7 mouse cellular contexts compared by ENCODE assay signal in genomic region chr13:89739696-89740242, GRCm38 (mm10). TPM values are rescaled to one million over a fixed set of nuclear protein-coding genes. Genes with fewer than 3 reads are reported as not detected.
DNase-seq lines count a peak whose midpoint lies in the region; ATAC-seq and TF ChIP-seq lines count a peak whose summit lies in the region.

No protein-coding gene starts in this region.

- H3K4me3 ChIP-seq in lung, embryonic 14.5 days (ENCODE audit: low read depth, low read length) = peak overlapping the region; percentile 68
- peak overlapping the region; percentile 90 for H3K4me3 ChIP-seq in cortical plate, adult 2 months (ENCODE audit: insufficient read depth, low read length)
- H3K4me3 ChIP-seq in hindbrain, embryonic 14.5 days (replicated peaks; ENCODE audit: low read length) = peak overlapping the region; percentile 69
- H3K4me3 ChIP-seq in midbrain, embryonic 11.5 days (ENCODE audit: low read depth, low read length) = peak overlapping the region; percentile 52

- peaks cover 11% of the 10 kb centered on the region for H3K4me1 ChIP-seq in lung, embryonic 14.5 days (ENCODE audit: insufficient read depth)
- H3K4me1 ChIP-seq in cortical plate, adult 2 months (ENCODE audit: control insufficient read depth, insufficient read depth, low read length) = peaks cover 2% of the 10 kb centered on the region; the same call in 1 of the 2 replicates
- peaks cover 5% of the 10 kb centered on the region; the same call in 1 of the 2 replicates for H3K4me1 ChIP-seq in hindbrain, embryonic 14.5 days (replicated peaks; ENCODE audit: control insufficient read depth, insufficient read depth, low read length)
- peaks cover 17% of the 10 kb centered on the region for H3K4me1 ChIP-seq in midbrain, embryonic 11.5 days (ENCODE audit: control insufficient read depth, insufficient read depth, low read length)

- WGBS in lung, embryonic 14.5 days = under 1% methylated on average over 24 of the region's 24 CpGs
- under 1% methylated on average over 24 of the region's 24 CpGs for WGBS in hindbrain, embryonic 14.5 days
- under 1% methylated on average over 24 of the region's 24 CpGs for WGBS in midbrain, embryonic 11.5 days

- 0 out of 2 replicates have a peak, but pooled peaks cover 4% of the 10 kb centered on the region for H3K36me3 ChIP-seq in lung, embryonic 14.5 days (ENCODE audit: insufficient read depth)
- H3K36me3 ChIP-seq in hindbrain, embryonic 14.5 days (replicated peaks; ENCODE audit: control insufficient read depth, insufficient read depth) = no peaks in the 10 kb centered on the region
- H3K36me3 ChIP-seq in midbrain, embryonic 11.5 days (ENCODE audit: control insufficient read depth, insufficient read depth, low read length) = no peaks in the 10 kb centered on the region

- H3K27me3 ChIP-seq in lung, embryonic 14.5 days (ENCODE audit: insufficient read depth, low read length) = no peaks in the 10 kb centered on the region
- peaks cover 2% of the 10 kb centered on the region; the same call in 1 of the 2 replicates for H3K27me3 ChIP-seq in hindbrain, embryonic 14.5 days (ENCODE audit: control insufficient read depth, insufficient read depth, low read length)
- H3K27me3 ChIP-seq in midbrain, embryonic 11.5 days (ENCODE audit: control insufficient read depth, insufficient read depth, low read length) = peaks cover 3% of the 10 kb centered on the region; the same call in 1 of the 2 replicates

- H3K9ac ChIP-seq in lung, embryonic 14.5 days = peak overlapping the region; percentile 67
- peak overlapping the region; percentile 70 for H3K9ac ChIP-seq in hindbrain, embryonic 14.5 days
- peak overlapping the region; percentile 73 for H3K9ac ChIP-seq in midbrain, embryonic 11.5 days (ENCODE audit: low read length)

- TF ChIP-seq POLR2A in cortical plate, adult 2 months (IDR thresholded peaks at IDR 0.05; ENCODE audit: extremely low read depth, insufficient read depth, low read length) = no peak

- H3K27ac ChIP-seq in lung, embryonic 14.5 days (ENCODE audit: low read depth) = peak overlapping the region; percentile 96
- no peak overlapping the region for H3K27ac ChIP-seq in cortical plate, adult 2 months (ENCODE audit: insufficient read depth, low read length)
- H3K27ac ChIP-seq in hindbrain, embryonic 14.5 days = peak overlapping the region; percentile 55
- H3K27ac ChIP-seq in midbrain, embryonic 11.5 days (ENCODE audit: low read depth, low read length) = peak overlapping the region; percentile 52

- ATAC-seq in lung, embryonic 14.5 days (ENCODE audit: insufficient read depth) = peak; percentile 9; the same call in 1 of the 2 replicates
- ATAC-seq in hindbrain, embryonic 14.5 days (ENCODE audit: low FRiP score) = peak; percentile 24; the same call in 1 of the 2 replicates
- peak; percentile 31 for ATAC-seq in midbrain, embryonic 11.5 days (ENCODE audit: low FRiP score)

- peak overlapping the region; percentile 69 for H3K4me2 ChIP-seq in lung, embryonic 14.5 days
- H3K4me2 ChIP-seq in hindbrain, embryonic 14.5 days (replicated peaks) = peak overlapping the region; percentile 98
- peak overlapping the region; percentile 91 for H3K4me2 ChIP-seq in midbrain, embryonic 11.5 days

- DNase-seq in lung, embryonic 14.5 days = no peak
- DNase-seq in lung, postnatal 25 days (ENCODE audit: low spot score) = no peak
- DNase-seq in hindbrain, embryonic 14.5 days (ENCODE audit: low spot score) = no peak
- peak; percentile 98 for DNase-seq in midbrain, embryonic 11.5 days (ENCODE audit: low spot score, missing footprints)
- DNase-seq in cerebellum, adult 11 months = no peak
- no peak for DNase-seq in cerebellum, adult 18-20 months

- no peaks in the 10 kb centered on the region for H3K9me3 ChIP-seq in lung, embryonic 14.5 days (ENCODE audit: low read depth, low read length)
- H3K9me3 ChIP-seq in hindbrain, embryonic 14.5 days (ENCODE audit: control insufficient read depth, low read length) = no peaks in the 10 kb centered on the region
- no peaks in the 10 kb centered on the region for H3K9me3 ChIP-seq in midbrain, embryonic 11.5 days (ENCODE audit: control insufficient read depth, low read length)

- TF ChIP-seq CTCF in lung, embryonic 14.5 days (IDR thresholded peaks at IDR 0.05; ENCODE audit: low read depth) = no peak
- TF ChIP-seq CTCF in cortical plate, adult 2 months (IDR thresholded peaks at IDR 0.05; ENCODE audit: extremely low read depth, insufficient read depth, low read length) = no peak

RNA-seq across cellular contexts. Expression of gene Vcan, which starts 2.5 kb away (rescaled TPM):
- polyA plus RNA-seq in lung, embryonic 14.5 days (2014; fragmentation: Nextera tagmentation; extraction: Ambion mirVana) = 77.3 and 77.6 TPM in 2 replicates
- 6.3 and 8.9 TPM in 2 replicates for polyA plus RNA-seq in cortical plate, adult 2 months (2012; rRNA removed)
- polyA plus RNA-seq in hindbrain, embryonic 14.5 days (2014; fragmentation: Nextera tagmentation; extraction: Ambion mirVana) = 39.3 and 40.6 TPM in 2 replicates
- 36.8 and 39.7 TPM in 2 replicates for polyA plus RNA-seq in midbrain, embryonic 11.5 days (2014; fragmentation: Nextera tagmentation; extraction: Ambion mirVana)
